Mouse (Mus musculus) 416B (cell line): ENCODE data around the gene Pitpnm1.
"Not testable (repeated sequence)": the region's sequence is repeated elsewhere in the genome, so short reads cannot be mapped to it uniquely, and the experiment has no call there.

ENCODE experiments used
- DNase-seq: peaks from one replicate; pipeline ENCODE4 v3.0.0; 2011; ENCODE audit warnings: low read depth

The Pitpnm1 gene

DNA sequence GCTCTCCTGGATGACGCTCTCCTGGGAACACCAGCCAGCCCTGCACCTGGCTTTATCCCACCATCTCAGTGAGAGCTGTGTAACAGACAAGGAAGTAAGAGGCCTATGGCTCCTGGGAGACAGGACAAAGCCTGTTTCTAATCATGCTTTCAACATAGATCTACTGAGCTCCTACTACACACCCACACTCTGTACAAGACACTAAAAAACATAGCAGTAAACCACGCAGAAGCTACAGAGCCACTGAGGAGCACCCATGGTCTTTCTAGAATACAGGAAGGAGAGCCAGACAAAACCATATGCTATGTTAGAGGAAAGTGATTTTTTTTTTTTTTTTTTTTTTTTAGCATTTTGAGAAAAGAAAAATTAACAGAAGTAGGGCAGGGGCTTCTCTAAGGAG lies 18.6 kb downstream of the Pitpnm1 start:
- DNase-seq = no peak

DNA sequence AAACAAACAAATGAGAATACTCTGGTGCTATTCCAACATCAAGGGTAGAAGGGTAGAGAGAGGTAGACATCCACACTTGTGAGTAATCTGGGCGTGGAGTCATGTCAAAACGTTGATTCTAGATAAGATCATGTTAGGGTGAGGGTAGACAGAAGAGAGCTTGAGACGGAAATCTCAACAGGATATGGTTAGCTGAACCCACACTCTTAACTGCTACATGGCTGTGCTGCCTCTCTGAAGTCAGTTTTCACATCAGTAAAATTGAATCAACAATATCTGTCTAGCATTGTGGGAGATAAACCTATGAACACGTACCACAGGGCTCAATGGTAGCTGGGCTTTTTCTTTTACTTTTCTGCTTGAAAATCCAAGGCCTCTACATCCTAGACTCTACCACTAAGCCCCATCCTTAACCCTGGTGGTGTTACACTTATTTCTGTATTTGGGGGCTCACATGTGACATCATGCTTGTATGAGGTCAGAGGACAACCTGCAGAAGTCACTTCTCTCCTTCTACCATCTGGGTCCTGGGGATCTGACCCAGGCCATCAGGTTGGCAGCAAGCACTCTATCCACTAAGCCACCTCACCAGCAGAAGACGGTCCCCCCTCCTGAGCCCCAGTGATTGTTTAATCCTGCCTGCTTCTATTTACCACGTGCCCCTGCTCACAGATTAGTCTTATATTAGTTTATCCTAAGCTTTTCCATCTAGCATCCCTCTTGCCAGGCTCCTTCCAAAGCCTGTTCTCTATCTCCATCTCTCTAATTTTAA lies 20.1 kb downstream of the Pitpnm1 start:
- peak; percentile 93 for DNase-seq

DNA sequence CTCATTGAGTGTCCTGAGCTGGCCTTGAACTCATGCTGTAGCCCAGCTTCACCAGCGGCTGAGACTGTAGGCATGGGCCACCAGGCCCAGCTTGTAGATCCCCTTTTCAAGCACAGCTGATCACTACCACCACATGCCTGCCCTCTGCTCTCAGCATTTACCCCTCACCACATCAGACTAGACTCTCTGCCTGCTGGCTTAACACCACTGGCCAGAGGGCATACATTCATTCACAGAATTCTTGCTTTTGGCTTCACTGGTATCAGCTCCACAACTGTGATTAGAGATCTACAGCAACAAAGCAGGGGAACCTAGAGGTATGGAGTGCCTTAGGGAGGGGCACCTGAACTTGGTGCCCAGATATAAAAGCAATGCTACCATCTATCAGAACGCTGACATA lies 20.7 kb downstream of the Pitpnm1 start:
- DNase-seq = peak; percentile 29

GRCm38 (mm10) chr19:4121097-4121805 lies 21.5 kb downstream of the Pitpnm1 start:
- DNase-seq = peak; percentile 99

GRCm38 (mm10) chr19:4121896-4122295 lies 22.1 kb downstream of the Pitpnm1 start:
- DNase-seq = peak; percentile 83

- DNase-seq = peak; percentile 66
Measured at GRCm38 (mm10) chr19:4122411-4123370, 22.9 kb downstream of the Pitpnm1 start.

- DNase-seq = no peak
Measured at GRCm38 (mm10) chr19:4124432-4124831, 24.6 kb downstream of the Pitpnm1 start.

GRCm38 (mm10) chr19:4125268-4125667 lies 25.5 kb downstream of the Pitpnm1 start:
- DNase-seq = peak; percentile 53

DNA sequence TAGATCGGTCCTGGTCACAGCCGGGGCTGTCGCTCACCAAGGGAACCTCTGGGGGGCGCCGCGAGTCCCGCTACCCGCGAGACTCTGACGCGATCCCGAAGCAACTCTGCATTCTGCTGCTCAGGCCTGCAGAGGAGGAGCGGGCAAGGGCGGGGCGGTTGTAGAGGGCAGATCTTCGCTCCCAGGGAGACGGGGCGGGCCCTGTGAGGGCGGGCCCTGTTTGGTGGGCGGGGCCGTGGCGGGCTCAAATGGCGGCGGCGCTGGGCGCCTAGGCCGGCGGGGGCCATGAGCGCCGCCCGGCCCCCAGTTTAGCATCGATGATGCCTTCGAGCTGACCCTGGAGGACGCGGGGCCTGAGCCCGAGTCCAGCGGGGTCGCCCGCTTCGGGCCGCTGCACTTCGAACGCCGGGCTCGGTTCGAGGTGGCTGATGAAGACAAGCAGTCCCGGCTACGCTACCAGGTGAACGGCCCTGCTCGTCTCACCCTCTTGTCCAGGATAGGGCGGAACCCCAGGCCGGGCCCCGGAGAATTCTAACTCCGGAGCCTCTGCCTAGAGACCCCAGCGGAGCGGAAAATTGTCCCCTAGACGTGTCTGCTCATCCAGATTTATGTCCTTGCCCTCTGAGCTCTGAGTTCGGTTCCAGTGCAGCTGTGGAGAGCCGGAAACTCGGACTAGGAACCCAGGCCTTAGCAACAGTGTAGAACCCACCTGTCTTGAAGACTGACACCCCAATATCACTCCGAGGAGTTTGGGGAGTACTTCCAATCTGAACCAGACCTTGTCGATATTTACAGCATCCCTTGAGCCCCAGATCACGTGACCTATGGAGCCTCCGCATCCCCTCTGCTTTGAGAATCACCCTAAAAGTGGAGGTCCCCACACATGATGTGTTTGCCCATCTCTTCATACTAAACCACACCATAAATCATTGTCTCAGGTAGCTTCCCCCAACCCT lies 26.2 kb downstream of the Pitpnm1 start, which contains the start of gene Aip:
Gene Aip, minus strand, starts transcription at position 118 of the 956 bp plus-strand sequence.
- DNase-seq = peak; percentile 98

- peak; percentile 45 for DNase-seq
Measured at GRCm38 (mm10) chr19:4126759-4127495, 27.1 kb downstream of the Pitpnm1 start.

- no peak for DNase-seq
Measured at GRCm38 (mm10) chr19:4129462-4129861, 29.7 kb downstream of the Pitpnm1 start.

DNA sequence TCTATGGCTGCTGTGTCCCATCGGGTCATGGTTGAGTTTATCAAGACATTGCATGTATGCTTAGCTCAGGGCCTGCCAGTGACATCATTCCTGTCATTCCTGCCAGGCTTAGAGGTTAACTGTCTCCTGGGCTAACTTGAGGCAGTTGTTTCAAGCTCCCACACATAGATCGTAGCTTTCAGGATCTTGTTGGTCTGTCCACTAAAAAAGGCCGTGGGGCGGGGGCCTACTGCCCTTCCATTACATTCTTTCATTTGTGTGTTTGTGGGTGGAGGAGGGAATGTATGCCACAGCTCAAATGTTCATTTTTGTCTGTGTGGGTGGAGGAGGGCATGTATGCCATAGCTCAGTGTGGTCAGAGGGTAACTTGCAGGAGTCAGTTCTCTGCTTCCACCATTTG lies 30.3 kb downstream of the Pitpnm1 start:
- no peak for DNase-seq

- DNase-seq = no peak
Measured at GRCm38 (mm10) chr19:4131075-4131474, 31.3 kb downstream of the Pitpnm1 start.

GRCm38 (mm10) chr19:4131768-4132167 lies 32.0 kb downstream of the Pitpnm1 start:
- DNase-seq = peak; percentile 28

GRCm38 (mm10) chr19:4134354-4134753 lies 34.6 kb downstream of the Pitpnm1 start:
- no peak for DNase-seq

DNA sequence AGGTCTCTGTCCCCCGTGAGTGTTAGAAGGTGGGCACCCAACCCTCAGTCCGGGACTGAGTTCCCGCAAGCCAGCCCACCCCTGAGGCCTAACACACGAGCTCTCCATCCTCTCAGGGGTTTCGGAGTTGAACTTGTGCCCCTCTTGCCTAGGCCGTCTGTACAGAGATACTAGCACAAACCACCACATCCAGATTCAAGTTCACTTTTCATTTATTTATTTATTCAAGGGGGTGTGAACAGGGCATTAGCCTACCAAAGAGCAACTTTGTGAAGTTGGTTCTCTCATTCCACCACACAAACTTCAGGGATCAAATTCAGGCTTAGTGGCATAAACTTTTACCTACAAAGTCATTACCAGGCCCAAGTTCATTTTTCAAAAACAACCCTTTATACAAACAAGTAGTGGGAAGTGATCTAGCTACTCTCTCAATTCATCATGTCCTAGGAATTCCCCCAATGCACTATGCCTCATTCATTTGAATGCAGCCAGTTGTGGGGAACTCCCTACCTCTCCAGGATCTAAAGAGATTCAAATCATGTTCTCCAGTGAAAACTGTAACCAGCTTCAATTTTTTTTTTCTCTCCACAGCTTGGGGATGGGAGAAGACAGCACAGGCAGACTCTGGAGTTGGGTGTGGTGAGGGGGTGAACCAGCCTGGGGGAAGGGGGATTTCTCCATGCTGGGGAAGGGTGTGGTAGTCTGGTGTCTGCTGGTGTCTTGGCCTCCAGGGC lies 35.6 kb downstream of the Pitpnm1 start:
- DNase-seq = not testable (repeated sequence)

DNA sequence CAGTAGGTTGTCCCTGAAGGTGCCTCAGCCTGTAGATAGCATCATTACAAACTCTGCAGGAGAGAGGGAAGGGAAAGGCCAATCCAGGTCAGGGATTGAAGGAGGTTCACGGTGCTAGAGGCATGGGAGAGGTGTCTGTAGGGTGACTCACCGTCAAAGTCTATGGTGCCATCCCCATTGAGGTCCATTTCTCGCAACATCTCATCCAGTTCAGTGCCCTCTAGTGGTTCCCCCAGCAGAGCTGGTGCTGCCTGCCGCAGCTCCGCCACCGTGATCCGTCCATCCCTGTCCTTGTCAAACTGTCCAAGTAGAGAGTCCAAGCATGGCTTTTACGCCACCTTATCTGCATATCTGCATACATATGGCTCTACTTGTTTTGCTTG lies 36.2 kb downstream of the Pitpnm1 start:
- peak; percentile 58 for DNase-seq

GRCm38 (mm10) chr19:4136463-4136862 lies 36.7 kb downstream of the Pitpnm1 start:
- peak; percentile 64 for DNase-seq

GRCm38 (mm10) chr19:4137913-4138312 lies 38.1 kb downstream of the Pitpnm1 start:
- no peak for DNase-seq

DNA sequence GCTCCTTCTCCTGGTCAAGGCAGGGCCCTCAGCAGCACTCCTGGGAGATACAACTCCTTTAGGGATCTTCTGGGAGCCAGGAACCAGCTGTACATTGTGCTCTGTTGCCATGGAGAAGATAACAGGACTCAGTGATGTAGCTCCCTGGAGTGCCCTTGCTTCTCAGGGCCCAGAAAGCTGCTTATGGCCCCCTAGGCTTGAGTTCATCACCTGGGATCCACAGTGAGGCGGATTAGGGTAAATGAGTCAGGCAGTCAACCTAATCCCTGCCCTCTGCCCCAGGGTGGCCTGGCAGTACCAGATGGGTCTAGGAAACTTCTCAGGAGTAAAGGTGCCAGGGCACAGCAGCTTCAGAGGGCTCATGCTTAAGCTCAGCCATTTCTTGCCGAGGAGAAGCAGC lies 39.6 kb downstream of the Pitpnm1 start, which contains the start of gene Gpr152:
Gene Gpr152, plus strand, starts transcription at position 342 of the 400 bp plus-strand sequence.
- DNase-seq = no peak
